Mouse (Mus musculus) kidney, embryonic 15.5 days (tissue): ENCODE data around the gene Dcaf4. TPM values are rescaled to one million over a fixed set of nuclear protein-coding genes. Genes with fewer than 3 reads are reported as not detected.

ENCODE experiments used
- polyA plus RNA-seq: library from polyadenylated mRNA; unstranded; fragments of >200 nt; fragmentation: Nextera tagmentation; extraction: Ambion mirVana; gene quantifications from 2 replicates; pipeline ENCODE4 v1.2.1, GENCODE M21; 2015

Dcaf4 gene
- polyA plus RNA-seq, 1 experiment from 2014 or later = 30.8 TPM

Other genes starting within 250 kb of the Dcaf4 start
- 14.8 and 14.9 TPM in 2 replicates for gene Dpf3, start 32.8 kb upstream of the Dcaf4 start, polyA plus RNA-seq
- gene Zfyve1, start 76.8 kb downstream of the Dcaf4 start, polyA plus RNA-seq = 18.5 and 20.1 TPM in 2 replicates
- 283 and 284 TPM in 2 replicates for gene Rbm25, start 110.8 kb downstream of the Dcaf4 start, polyA plus RNA-seq
- 63.3 and 63.5 TPM in 2 replicates for gene Psen1, start 167.7 kb downstream of the Dcaf4 start, polyA plus RNA-seq
- 2.0 and 2.1 TPM in 2 replicates for gene Papln, start 243.2 kb downstream of the Dcaf4 start, polyA plus RNA-seq